Mouse (Mus musculus): ENCODE measurements around the gene Eme1. TPM values are rescaled to one million over a fixed set of nuclear protein-coding genes. Genes with fewer than 3 reads are reported as not detected.
A peak's percentile ranks its signal among the peaks of the same experiment; 100 is the strongest.
"Not testable (repeated sequence)": the region's sequence is repeated elsewhere in the genome, so short reads cannot be mapped to it uniquely, and the experiment has no call there.

Gene Eme1
- polyA plus RNA-seq, 1 experiment from 2014 or later: 10.4 TPM

DNA sequence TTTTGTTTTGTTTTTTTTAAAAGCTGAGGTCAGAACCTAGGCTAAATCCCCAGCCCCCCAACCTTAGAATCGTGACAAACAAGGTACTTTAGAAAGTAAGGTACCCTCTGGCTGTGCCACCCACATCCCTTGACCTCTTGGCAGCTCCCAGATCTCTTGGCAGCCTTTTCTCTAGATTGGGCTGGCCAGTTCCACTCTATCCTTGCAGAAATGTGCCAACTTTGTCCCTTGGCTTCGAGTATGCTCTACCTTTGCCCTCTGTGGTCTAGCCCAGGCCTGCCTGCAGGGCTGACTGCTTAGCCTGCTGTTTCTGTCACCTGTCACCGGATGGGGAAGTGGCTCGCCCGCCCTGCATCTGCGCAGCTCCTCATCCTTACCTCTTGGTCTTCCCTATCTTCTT is 11.5 kb upstream of the Eme1 start:
- no peak for ATAC-seq (ENCODE audit: low read depth)
- no peaks in the 10 kb centered on the region for H3K9me3 ChIP-seq (replicated peaks; ENCODE audit: control insufficient read depth, low read length)
- no peak overlapping the region for H3K27ac ChIP-seq (ENCODE audit: low read length)
- no peaks in the 10 kb centered on the region for H3K27me3 ChIP-seq (ENCODE audit: control insufficient read depth, insufficient read depth, low read depth, low read length)
- whole genome bisulfite sequencing (ENCODE audit: insufficient replicate concordance): 71% methylated on average over 6 of the region's 6 CpGs
- H3K9ac ChIP-seq (ENCODE audit: low read depth, low read length): no peak overlapping the region
- no peak overlapping the region for H3K4me3 ChIP-seq (ENCODE audit: low read depth, low read length)
- no peak overlapping the region for H3K4me2 ChIP-seq (ENCODE audit: low read depth, low read length)
- no peaks in the 10 kb centered on the region; the same call in 1 of the 2 replicates for H3K36me3 ChIP-seq (ENCODE audit: control insufficient read depth, insufficient read depth)
- no peaks in the 10 kb centered on the region for H3K4me1 ChIP-seq (ENCODE audit: control insufficient read depth, low read depth, low read length)

DNA sequence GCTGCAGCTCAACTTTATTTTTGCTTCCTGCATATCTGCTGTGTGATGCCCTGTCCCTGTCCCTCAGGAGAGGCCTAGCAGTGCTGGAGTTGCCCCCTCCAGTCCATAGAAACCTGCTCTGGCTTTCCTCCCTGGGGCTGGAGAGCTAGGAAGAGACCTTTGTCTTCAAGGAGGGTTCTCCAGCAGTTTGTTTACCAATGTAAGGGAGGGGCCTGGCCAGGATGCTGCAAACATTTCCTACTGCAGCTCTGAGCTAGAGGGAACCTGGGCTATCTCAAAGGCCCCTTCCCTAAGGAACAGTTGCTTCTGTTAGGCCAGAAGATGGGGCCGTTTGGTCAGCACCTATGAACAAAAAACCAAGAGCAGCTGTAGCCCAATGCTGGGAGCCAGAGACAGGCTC is 7.6 kb upstream of the Eme1 start:
- Histone ChIP-seq H3K27me3 (ENCODE audit: control insufficient read depth, insufficient read depth, low read depth, low read length) (no peaks in the 10 kb centered on the region), H3K4me3 (ENCODE audit: low read depth, low read length) (no peak overlapping the region), H3K9ac (ENCODE audit: low read depth, low read length) (no peak overlapping the region), H3K27ac (ENCODE audit: low read length) (no peak overlapping the region), H3K4me2 (ENCODE audit: low read depth, low read length) (no peak overlapping the region), H3K4me1 (ENCODE audit: control insufficient read depth, low read depth, low read length) (no peaks in the 10 kb centered on the region), H3K36me3 (ENCODE audit: control insufficient read depth, insufficient read depth) (peaks cover 4% of the 10 kb centered on the region), H3K9me3 (replicated peaks; ENCODE audit: control insufficient read depth, low read length) (no peaks in the 10 kb centered on the region)
- WGBS (ENCODE audit: insufficient replicate concordance): 36% methylated on average over 1 of the region's 1 CpGs
- no peak for ATAC-seq (ENCODE audit: low read depth)

DNA sequence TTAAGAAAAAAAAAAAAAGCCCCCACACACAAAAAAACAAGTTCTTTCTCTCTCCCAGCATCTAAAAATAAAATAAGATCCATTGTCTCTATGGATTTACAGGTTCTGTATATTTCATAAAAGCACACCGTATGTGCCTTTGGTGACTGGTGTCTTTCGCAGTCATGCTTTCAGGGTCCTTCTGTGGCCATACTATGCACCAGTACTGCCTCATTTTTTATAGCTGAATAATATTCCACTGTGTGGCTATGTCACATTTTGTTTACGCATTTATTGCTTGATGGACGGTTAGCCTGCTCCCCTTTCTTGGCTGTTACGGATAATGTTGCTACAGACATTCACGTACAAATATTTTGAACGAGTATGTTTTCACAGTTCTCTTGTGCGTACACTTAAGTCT is 791 bp downstream of the Eme1 start:
- Histone ChIP-seq H3K4me3 (ENCODE audit: low read depth, low read length) (peak overlapping the region; percentile 85), H3K4me2 (ENCODE audit: low read depth, low read length) (peak overlapping the region; percentile 87), H3K27ac (ENCODE audit: low read length) (no peak overlapping the region), H3K27me3 (ENCODE audit: control insufficient read depth, insufficient read depth, low read depth, low read length) (no peaks in the 10 kb centered on the region), H3K9ac (ENCODE audit: low read depth, low read length) (peak overlapping the region; percentile 79), H3K9me3 (replicated peaks; ENCODE audit: control insufficient read depth, low read length) (no peaks in the 10 kb centered on the region), H3K36me3 (ENCODE audit: control insufficient read depth, insufficient read depth) (peaks cover 6% of the 10 kb centered on the region; the same call in 1 of the 2 replicates), H3K4me1 (ENCODE audit: control insufficient read depth, low read depth, low read length) (peaks cover 14% of the 10 kb centered on the region)
- no peak for ATAC-seq (ENCODE audit: low read depth)
- whole genome bisulfite sequencing (ENCODE audit: insufficient replicate concordance): 32% methylated on average over 8 of the region's 8 CpGs

DNA sequence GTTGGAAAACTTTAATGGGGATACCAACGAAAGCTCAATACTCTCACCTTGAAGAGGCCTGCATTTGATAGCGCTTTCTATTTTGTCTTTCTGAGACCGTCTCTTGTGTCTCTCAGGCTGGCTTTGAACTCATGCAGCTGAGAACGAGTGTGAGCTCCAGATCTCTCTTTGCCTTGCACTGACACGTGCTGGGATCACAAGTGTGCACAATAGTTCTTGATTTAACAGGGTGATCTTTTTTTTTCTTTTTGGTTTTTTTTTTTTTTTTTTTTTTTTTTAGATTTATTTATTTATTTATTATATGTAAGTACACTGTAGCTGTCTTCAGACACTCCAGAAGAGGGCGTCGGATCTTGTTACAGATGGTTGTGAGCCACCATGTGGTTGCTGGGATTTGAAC is 2.5 kb downstream of the Eme1 start:
- H3K9ac ChIP-seq (ENCODE audit: low read depth, low read length); H3K9me3 ChIP-seq (replicated peaks; ENCODE audit: control insufficient read depth, low read length); H3K27me3 ChIP-seq (ENCODE audit: control insufficient read depth, insufficient read depth, low read depth, low read length); H3K27ac ChIP-seq (ENCODE audit: low read length); ATAC-seq (ENCODE audit: low read depth); H3K4me3 ChIP-seq (ENCODE audit: low read depth, low read length); H3K4me2 ChIP-seq (ENCODE audit: low read depth, low read length): not testable (repeated sequence)
- 87% methylated on average over 5 of the region's 7 CpGs for WGBS (ENCODE audit: insufficient replicate concordance)
- peaks cover 18% of the 10 kb centered on the region; the same call in 1 of the 2 replicates for H3K36me3 ChIP-seq (ENCODE audit: control insufficient read depth, insufficient read depth)
- peaks cover 14% of the 10 kb centered on the region for H3K4me1 ChIP-seq (ENCODE audit: control insufficient read depth, low read depth, low read length)

DNA sequence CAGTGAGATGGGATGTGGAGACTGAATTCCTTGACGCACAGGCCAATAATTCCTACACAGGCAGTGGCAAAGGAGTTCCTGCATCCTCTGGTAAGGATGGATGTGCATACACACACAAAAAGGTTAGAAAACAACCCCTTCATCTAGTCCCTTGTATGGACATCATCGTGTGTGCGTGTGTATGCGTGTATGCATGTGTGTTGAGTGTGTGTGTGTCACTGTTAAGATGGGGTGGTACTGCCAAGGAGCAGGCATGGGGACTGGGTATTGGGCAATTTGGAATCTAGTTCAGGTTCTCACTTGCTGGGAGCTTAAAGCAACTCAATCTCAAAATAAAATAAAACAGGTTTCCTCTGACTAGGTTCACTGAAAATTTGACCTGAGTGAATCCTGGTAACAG is 7.3 kb downstream of the Eme1 start:
- Histone ChIP-seq H3K4me2 (ENCODE audit: low read depth, low read length) (no peak overlapping the region), H3K9me3 (replicated peaks; ENCODE audit: control insufficient read depth, low read length) (no peaks in the 10 kb centered on the region), H3K27ac (ENCODE audit: low read length) (no peak overlapping the region), H3K9ac (ENCODE audit: low read depth, low read length) (no peak overlapping the region), H3K4me3 (ENCODE audit: low read depth, low read length) (no peak overlapping the region), H3K36me3 (ENCODE audit: control insufficient read depth, insufficient read depth) (peaks cover 42% of the 10 kb centered on the region), H3K4me1 (ENCODE audit: control insufficient read depth, low read depth, low read length) (no peaks in the 10 kb centered on the region), H3K27me3 (ENCODE audit: control insufficient read depth, insufficient read depth, low read depth, low read length) (no peaks in the 10 kb centered on the region)
- no peak for ATAC-seq (ENCODE audit: low read depth)
- 91% methylated on average over 4 of the region's 4 CpGs for WGBS (ENCODE audit: insufficient replicate concordance)

DNA sequence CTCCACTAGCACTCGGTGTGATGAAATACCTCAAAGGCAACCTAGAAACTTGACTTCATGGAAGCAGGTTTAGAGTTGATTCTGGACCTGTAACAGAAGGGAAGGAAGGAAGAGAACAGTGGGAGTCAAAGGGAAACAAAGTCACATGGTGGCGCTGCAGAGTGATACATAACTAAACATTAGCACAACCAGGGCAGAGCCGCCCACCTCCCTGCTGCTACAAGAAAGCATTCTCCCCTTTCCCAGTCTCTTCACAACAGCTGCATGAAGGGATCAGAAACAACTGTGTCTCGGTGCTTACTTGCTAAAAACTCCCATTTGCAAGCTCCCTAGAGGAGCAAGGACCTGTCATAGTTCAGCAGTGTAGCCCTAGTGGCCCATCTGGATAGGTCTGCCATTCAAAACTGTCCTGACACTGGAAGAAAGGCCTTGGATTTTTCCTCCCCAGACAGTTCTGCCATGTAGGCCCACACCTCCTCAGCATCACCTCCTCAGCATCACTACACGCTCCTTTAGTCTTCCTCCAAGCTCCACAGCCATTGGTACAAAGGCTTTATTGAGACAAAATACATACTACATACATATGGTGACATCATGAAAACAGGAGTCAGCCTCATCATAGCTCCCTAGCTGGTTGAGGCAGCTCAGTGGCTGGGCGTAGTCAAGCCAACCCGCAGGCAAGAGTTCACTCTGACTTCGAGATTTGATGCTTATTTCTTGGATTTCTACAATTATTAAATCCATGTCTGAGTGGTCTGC is 9.1 kb downstream of the Eme1 start:
- Histone ChIP-seq H3K9ac (ENCODE audit: low read depth, low read length) (no peak overlapping the region), H3K4me2 (ENCODE audit: low read depth, low read length) (no peak overlapping the region), H3K4me3 (ENCODE audit: low read depth, low read length) (no peak overlapping the region), H3K36me3 (ENCODE audit: control insufficient read depth, insufficient read depth) (peaks cover 50% of the 10 kb centered on the region), H3K9me3 (replicated peaks; ENCODE audit: control insufficient read depth, low read length) (no peaks in the 10 kb centered on the region), H3K4me1 (ENCODE audit: control insufficient read depth, low read depth, low read length) (no peaks in the 10 kb centered on the region), H3K27me3 (ENCODE audit: control insufficient read depth, insufficient read depth, low read depth, low read length) (no peaks in the 10 kb centered on the region), H3K27ac (ENCODE audit: low read length) (no peak overlapping the region)
- no peak for ATAC-seq (ENCODE audit: low read depth)
- WGBS (ENCODE audit: insufficient replicate concordance): 77% methylated on average over 8 of the region's 8 CpGs

DNA sequence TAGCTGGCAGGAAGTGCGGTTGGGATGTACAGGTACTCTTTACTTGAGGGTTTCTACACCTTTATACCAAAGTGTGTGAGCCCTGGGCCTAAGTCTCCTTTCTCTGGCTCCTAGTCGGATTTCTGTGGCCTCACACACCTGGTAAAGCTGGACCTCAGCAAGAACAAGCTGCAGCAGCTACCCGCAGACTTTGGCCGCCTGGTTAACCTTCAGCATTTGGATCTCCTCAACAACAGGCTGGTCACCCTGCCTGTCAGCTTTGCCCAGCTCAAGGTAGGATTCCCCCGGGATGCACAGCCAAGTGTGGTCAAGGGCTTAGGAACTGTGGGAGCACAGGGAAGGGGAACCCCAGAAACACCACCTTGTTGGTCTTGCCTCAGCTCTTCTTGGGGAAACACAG is 19.3 kb downstream of the Eme1 start:
- 80% methylated on average over 5 of the region's 5 CpGs for WGBS (ENCODE audit: insufficient replicate concordance)
- no peaks in the 10 kb centered on the region for H3K9me3 ChIP-seq (replicated peaks; ENCODE audit: control insufficient read depth, low read length)
- no peak overlapping the region for H3K4me2 ChIP-seq (ENCODE audit: low read depth, low read length)
- no peak overlapping the region for H3K4me3 ChIP-seq (ENCODE audit: low read depth, low read length)
- no peak overlapping the region for H3K27ac ChIP-seq (ENCODE audit: low read length)
- no peak for ATAC-seq (ENCODE audit: low read depth)
- peaks cover 7% of the 10 kb centered on the region for H3K4me1 ChIP-seq (ENCODE audit: control insufficient read depth, low read depth, low read length)
- peaks cover 39% of the 10 kb centered on the region for H3K36me3 ChIP-seq (ENCODE audit: control insufficient read depth, insufficient read depth)
- no peaks in the 10 kb centered on the region for H3K27me3 ChIP-seq (ENCODE audit: control insufficient read depth, insufficient read depth, low read depth, low read length)
- H3K9ac ChIP-seq (ENCODE audit: low read depth, low read length): no peak overlapping the region

DNA sequence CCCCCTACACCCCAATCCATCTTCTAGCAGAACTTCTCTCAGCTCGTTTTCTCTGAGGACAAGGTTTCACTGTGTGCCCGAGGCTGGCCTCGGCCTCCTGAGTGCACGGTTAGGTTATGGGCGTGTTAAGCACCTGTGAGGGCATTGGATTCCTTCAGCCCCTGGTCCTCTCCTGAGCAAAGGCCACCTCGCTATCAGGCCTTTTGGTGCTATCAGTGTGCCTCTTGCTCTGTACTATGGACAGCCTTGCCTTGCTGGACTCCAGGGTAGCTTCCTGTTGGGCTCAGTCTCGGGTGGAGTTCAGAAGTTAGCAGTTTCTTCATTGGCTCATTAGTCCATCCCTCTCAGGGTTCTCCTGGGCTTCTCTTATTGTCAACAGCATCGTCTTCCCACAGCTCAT is 20.8 kb downstream of the Eme1 start:
- no peak overlapping the region for H3K27ac ChIP-seq (ENCODE audit: low read length)
- H3K4me2 ChIP-seq (ENCODE audit: low read depth, low read length): no peak overlapping the region
- 72% methylated on average over 8 of the region's 8 CpGs for WGBS (ENCODE audit: insufficient replicate concordance)
- H3K4me1 ChIP-seq (ENCODE audit: control insufficient read depth, low read depth, low read length): peaks cover 7% of the 10 kb centered on the region
- no peak overlapping the region for H3K4me3 ChIP-seq (ENCODE audit: low read depth, low read length)
- 0 out of 2 replicates have a peak, but pooled peaks have one; percentile 6 for ATAC-seq (ENCODE audit: low read depth)
- no peaks in the 10 kb centered on the region for H3K27me3 ChIP-seq (ENCODE audit: control insufficient read depth, insufficient read depth, low read depth, low read length)
- no peak overlapping the region for H3K9ac ChIP-seq (ENCODE audit: low read depth, low read length)
- peaks cover 28% of the 10 kb centered on the region for H3K36me3 ChIP-seq (ENCODE audit: control insufficient read depth, insufficient read depth)
- H3K9me3 ChIP-seq (replicated peaks; ENCODE audit: control insufficient read depth, low read length): no peaks in the 10 kb centered on the region

DNA sequence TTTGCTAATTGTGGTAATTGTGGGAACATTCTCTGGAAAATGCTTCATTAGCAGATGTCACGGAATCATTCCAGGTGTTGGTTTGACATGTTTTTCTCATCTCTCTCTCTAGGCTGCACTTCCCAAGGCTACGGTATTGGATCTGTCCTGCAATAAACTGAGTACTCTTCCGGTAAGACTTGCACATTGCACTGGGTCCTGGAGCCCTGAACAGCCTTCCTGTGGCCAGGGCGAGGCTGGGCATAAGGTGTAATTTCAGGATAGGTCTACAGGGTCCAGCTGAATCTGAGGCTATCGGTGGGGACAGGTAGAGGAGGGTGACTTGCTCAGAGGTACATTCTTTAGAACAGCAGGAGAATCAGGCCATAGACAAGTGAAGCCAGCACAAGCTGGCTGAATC is 21.8 kb downstream of the Eme1 start:
- Histone ChIP-seq H3K27ac (ENCODE audit: low read length) (no peak overlapping the region), H3K4me2 (ENCODE audit: low read depth, low read length) (no peak overlapping the region), H3K9me3 (replicated peaks; ENCODE audit: control insufficient read depth, low read length) (no peaks in the 10 kb centered on the region)

More for the DNA sequence above, 21.8 kb downstream of the Eme1 start:
- WGBS (ENCODE audit: insufficient replicate concordance): 84% methylated on average over 5 of the region's 5 CpGs
- Histone ChIP-seq H3K27me3 (ENCODE audit: control insufficient read depth, insufficient read depth, low read depth, low read length) (no peaks in the 10 kb centered on the region), H3K4me1 (ENCODE audit: control insufficient read depth, low read depth, low read length) (peaks cover 7% of the 10 kb centered on the region), H3K9ac (ENCODE audit: low read depth, low read length) (no peak overlapping the region), H3K36me3 (ENCODE audit: control insufficient read depth, insufficient read depth) (peaks cover 23% of the 10 kb centered on the region), H3K4me3 (ENCODE audit: low read depth, low read length) (no peak overlapping the region)
- no peak for ATAC-seq (ENCODE audit: low read depth)

All from liver, embryonic 16.5 days (tissue).